Mouse (Mus musculus) natural killer cell, adult 2 months (primary cell): ENCODE measurements around the gene Tex35.

Source experiments
- DNase-seq, 2 experiments: peaks; one replicate each; pipeline ENCODE4 v3.0.0; 2022; ENCODE audit warnings: low spot score in 2 of 2

The Tex35 gene

GRCm38 (mm10) chr1:157049886-157050285 lies 58.6 kb downstream of the Tex35 start:
- DNase-seq = no peak
